Mouse (Mus musculus) CD8-positive naive resting alpha-beta T cell, adult 57 days (primary cell): ENCODE results near the gene Snap47. TPM values are rescaled to one million over a fixed set of nuclear protein-coding genes. Genes with fewer than 3 reads are reported as not detected.

Experiments
- total RNA-seq: library from RNA; stranded (reverse); gene quantifications from one replicate; pipeline ENCODE4 v1.2.4, GENCODE M21; 2023

Snap47 gene
- 17.0 TPM for total RNA-seq

GRCm38 (mm10) chr11:59451086-59451485, at the start of gene Snap47:
TSS of gene Snap47 (minus strand) at chr11:59451186.

GRCm38 (mm10) chr11:59472326-59472677, 21.3 kb upstream of the Snap47 start, which contains the start of gene Zfp867:
TSS of gene Zfp867 (minus strand) at chr11:59472474.

GRCm38 (mm10) chr11:59449741-59450229, 1.2 kb downstream of the Snap47 start, which contains the start of gene Jmjd4:
TSS of gene Jmjd4 (plus strand) at chr11:59450045.

GRCm38 (mm10) chr11:59375475-59375874, 75.5 kb downstream of the Snap47 start, which contains the start of gene Prss38:
TSS of gene Prss38 (minus strand) at chr11:59375657.

Other genes with a start within 250 kb of the Snap47 start
- 15.9 TPM for gene Mrpl55, start 248.7 kb downstream of the Snap47 start, total RNA-seq
- gene 2310033P09Rik, start 242.9 kb downstream of the Snap47 start, total RNA-seq: 23.7 TPM
- 217 TPM for gene Arf1, start 222.9 kb downstream of the Snap47 start, total RNA-seq
- not detected for gene Wnt3a, start 160.4 kb downstream of the Snap47 start, total RNA-seq
- not detected for gene Wnt9a, start 144.3 kb downstream of the Snap47 start, total RNA-seq
- not detected for gene Prss38, start 75.5 kb downstream of the Snap47 start, total RNA-seq
- 9.1 TPM for gene Jmjd4, start 1.1 kb downstream of the Snap47 start, total RNA-seq
- gene Zfp867, start 21.3 kb upstream of the Snap47 start, total RNA-seq: 3.3 TPM
- 19.4 TPM for gene Zkscan17, start 75.6 kb upstream of the Snap47 start, total RNA-seq
- 4.0 TPM for gene Nlrp3, start 90.4 kb upstream of the Snap47 start, total RNA-seq
- not detected for gene Olfr222, start 125.0 kb upstream of the Snap47 start, total RNA-seq
- gene Olfr223, start 142.1 kb upstream of the Snap47 start, total RNA-seq: not detected
- gene Mprip, start 210.1 kb upstream of the Snap47 start, total RNA-seq: 49.3 TPM